Mouse (Mus musculus): ENCODE data around the gene Arhgef18. TPM values are rescaled to one million over a fixed set of nuclear protein-coding genes. Genes with fewer than 3 reads are reported as not detected.

Gene Arhgef18
- polyA plus RNA-seq, 1 experiment from 2014 or later = 12.6 TPM

DNA sequence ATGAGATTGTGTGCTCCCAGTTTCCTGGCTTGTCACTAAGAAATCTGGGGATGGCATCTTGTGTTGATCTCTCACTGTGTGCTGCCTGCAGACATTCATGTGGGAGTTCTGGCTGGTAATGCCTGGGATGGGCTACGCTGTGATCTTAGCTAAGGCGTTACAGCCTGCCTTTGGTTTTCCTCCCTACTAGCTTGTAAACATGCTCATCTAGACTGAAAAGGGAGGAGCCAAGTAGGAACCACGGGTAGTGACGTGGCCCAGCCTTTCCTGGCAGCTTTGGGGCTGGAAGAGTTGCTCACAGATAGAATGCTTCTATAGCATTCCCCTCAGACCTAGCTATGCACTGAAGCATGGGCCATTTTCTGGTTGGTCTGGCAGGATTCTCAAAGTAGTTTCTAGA is 109.4 kb downstream of the Arhgef18 start:
- Histone ChIP-seq H3K4me2 (replicated peaks) (no peak overlapping the region), H3K36me3 (replicated peaks; ENCODE audit: control insufficient read depth, insufficient read depth) (peaks cover 26% of the 10 kb centered on the region), H3K4me3 (replicated peaks; ENCODE audit: low read length) (peak overlapping the region; percentile 91; the same call in 1 of the 2 replicates), H3K9ac (no peak overlapping the region; the same call in 1 of the 2 replicates), H3K9me3 (ENCODE audit: control insufficient read depth, low read length) (no peaks in the 10 kb centered on the region), H3K27me3 (ENCODE audit: control insufficient read depth, insufficient read depth, low read length) (no peaks in the 10 kb centered on the region), H3K4me1 (replicated peaks; ENCODE audit: control insufficient read depth, insufficient read depth, low read length) (peaks cover 23% of the 10 kb centered on the region), H3K27ac (no peak overlapping the region)
- DNase-seq (ENCODE audit: low spot score) (no peak), ATAC-seq (ENCODE audit: low FRiP score) (no peak)
- 83% methylated on average over 4 of the region's 4 CpGs for WGBS

Other genes with a start within 250 kb of the Arhgef18 start
- gene Insr, start 113.4 kb upstream of the Arhgef18 start, polyA plus RNA-seq (2014; fragmentation: Nextera tagmentation; extraction: Ambion mirVana) = 49.7 and 54.2 TPM in 2 replicates
- not detected in 2 replicates for gene A430078G23Rik, start 39.6 kb upstream of the Arhgef18 start, polyA plus RNA-seq (2014; fragmentation: Nextera tagmentation; extraction: Ambion mirVana)
- gene Pex11g, start 74.7 kb downstream of the Arhgef18 start, polyA plus RNA-seq (2014; fragmentation: Nextera tagmentation; extraction: Ambion mirVana) = 2.3 and 3.2 TPM in 2 replicates
- 0.35 and 0.39 TPM in 2 replicates for gene Tex45, start 77.9 kb downstream of the Arhgef18 start, polyA plus RNA-seq (2014; fragmentation: Nextera tagmentation; extraction: Ambion mirVana)
- 34.5 and 41.2 TPM in 2 replicates for gene Zfp358, start 100.1 kb downstream of the Arhgef18 start, polyA plus RNA-seq (2014; fragmentation: Nextera tagmentation; extraction: Ambion mirVana)
- gene Mcoln1, start 107.5 kb downstream of the Arhgef18 start, polyA plus RNA-seq (2014; fragmentation: Nextera tagmentation; extraction: Ambion mirVana) = 70.0 and 86.0 TPM in 2 replicates
- gene Pnpla6, start 122.4 kb downstream of the Arhgef18 start, polyA plus RNA-seq (2014; fragmentation: Nextera tagmentation; extraction: Ambion mirVana) = 32.7 and 36.5 TPM in 2 replicates
- 0.72 TPM in 1 of 2 replicates, not detected in the other for gene C330021F23Rik, start 175.0 kb downstream of the Arhgef18 start, polyA plus RNA-seq (2014; fragmentation: Nextera tagmentation; extraction: Ambion mirVana)
- 48.2 and 49.7 TPM in 2 replicates for gene Camsap3, start 194.3 kb downstream of the Arhgef18 start, polyA plus RNA-seq (2014; fragmentation: Nextera tagmentation; extraction: Ambion mirVana)
- 42.9 and 49.1 TPM in 2 replicates for gene Xab2, start 228.3 kb downstream of the Arhgef18 start, polyA plus RNA-seq (2014; fragmentation: Nextera tagmentation; extraction: Ambion mirVana)
- 75.4 and 92.8 TPM in 2 replicates for gene Pet100, start 228.5 kb downstream of the Arhgef18 start, polyA plus RNA-seq (2014; fragmentation: Nextera tagmentation; extraction: Ambion mirVana)
- gene Pcp2, start 232.5 kb downstream of the Arhgef18 start, polyA plus RNA-seq (2014; fragmentation: Nextera tagmentation; extraction: Ambion mirVana) = 1.0 and 6.3 TPM in 2 replicates
- gene Stxbp2, start 237.9 kb downstream of the Arhgef18 start, polyA plus RNA-seq (2014; fragmentation: Nextera tagmentation; extraction: Ambion mirVana) = 23.3 and 32.3 TPM in 2 replicates

Data from hindbrain, embryonic 14.5 days (tissue).